Mouse (Mus musculus): ENCODE results near the gene Rdh19. TPM values are rescaled to one million over a fixed set of nuclear protein-coding genes. Genes with fewer than 3 reads are reported as not detected.
"Not testable (repeated sequence)": the region's sequence is repeated elsewhere in the genome, so short reads cannot be mapped to it uniquely, and the experiment has no call there.

The Rdh19 gene
- total RNA-seq (2021) = not detected

DNA sequence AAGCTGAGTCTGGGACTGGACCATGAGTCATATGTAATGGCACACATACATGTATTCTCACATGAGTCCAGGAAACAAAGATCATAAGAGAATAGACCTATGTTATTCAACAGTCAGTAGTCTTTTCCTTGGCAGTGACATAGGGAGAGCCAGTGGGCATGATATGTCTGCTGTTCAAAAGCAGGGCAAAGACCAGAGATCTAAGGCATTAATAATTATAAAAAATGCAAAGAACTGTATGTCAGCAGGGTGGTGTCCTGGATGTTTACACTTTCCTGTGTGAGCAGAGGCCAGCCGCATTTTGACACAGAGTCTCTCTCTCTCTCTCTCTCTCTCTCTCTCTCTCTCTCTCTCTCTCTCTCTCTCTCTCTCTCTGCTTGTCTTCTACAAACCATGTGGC, at the start of gene Rdh19:
Gene Rdh19, plus strand, starts transcription at position 301 of the 400 bp plus-strand sequence.
- intact Hi-C loops (cut with DNase I) = no loop called here
- no peak for DNase-seq

DNA sequence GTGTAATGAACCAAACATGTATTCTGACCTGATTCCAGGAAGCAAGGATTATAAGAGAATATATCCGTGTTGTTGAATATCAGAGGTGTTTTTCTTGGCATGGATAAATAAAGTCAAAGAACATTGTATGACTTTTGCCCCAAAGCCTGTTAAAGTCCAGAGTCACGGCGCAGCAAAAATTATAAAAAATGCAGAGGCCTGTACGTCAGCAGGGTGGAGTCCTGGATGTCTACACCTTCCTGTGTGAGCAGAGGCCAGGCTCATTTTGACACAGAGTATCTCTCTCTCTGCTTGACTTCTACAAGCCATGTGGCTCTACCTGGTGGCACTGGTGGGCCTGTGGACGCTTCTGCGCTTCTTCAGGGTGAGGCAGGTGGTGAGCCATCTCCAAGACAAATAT, 48.8 kb upstream of the Rdh19 start, which contains the start of gene Rdh16:
Gene Rdh16, plus strand, starts transcription at position 262 of the 400 bp plus-strand sequence.
- intact Hi-C loops (cut with DNase I) = no loop called here
- no peak for DNase-seq

GRCm38 (mm10) chr10:127801612-127802011, 48.1 kb upstream of the Rdh19 start:
- intact Hi-C loops (cut with DNase I) = no loop called here

DNA sequence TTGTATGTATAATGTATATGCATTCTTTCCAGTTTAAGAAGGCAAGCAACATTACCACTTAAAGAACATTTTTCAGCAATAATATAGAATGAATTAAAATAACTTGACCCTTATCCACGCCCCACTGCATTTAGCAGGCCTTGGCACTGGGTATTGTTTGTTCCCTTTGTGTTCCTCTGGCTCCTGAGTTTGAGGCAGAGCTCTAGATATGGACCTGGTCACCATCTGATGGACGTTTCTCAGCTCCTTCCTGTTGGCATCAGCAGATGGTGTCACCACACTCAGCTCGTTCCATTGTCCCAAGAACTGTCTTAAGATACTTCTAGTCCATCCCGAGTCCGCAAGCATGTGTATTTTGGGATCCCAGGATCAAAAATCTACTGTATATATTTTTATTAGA, 47.5 kb upstream of the Rdh19 start:
- intact Hi-C loops (cut with DNase I) = no loop called here

More at GRCm38 (mm10) chr10:127801612-127802011, 48.1 kb upstream of the Rdh19 start:
- no peak for DNase-seq

GRCm38 (mm10) chr10:127804416-127804815, 45.3 kb upstream of the Rdh19 start:
- DNase-seq = no peak
- intact Hi-C loops (cut with DNase I) = no loop called here

More for the DNA sequence above, 47.5 kb upstream of the Rdh19 start:
- no peak for DNase-seq

DNA sequence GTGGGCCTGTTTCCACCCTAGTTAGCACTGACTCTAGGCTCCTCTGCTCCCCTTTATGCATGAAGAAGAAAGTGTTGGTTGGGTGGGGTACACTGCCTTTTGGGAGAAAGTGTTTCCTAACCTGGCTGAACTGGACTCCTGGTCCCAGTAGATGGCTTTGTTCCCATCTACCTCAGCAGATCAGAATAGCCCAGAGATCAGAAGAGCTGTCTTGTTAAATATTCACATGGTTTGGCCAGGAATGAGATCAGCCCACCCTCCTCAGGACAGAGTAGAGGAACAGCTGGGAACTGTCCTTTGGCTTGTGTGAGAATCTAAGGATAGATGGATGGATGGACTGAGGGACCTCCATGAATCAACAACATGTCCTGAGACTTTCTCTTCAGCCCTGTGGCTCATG, 33.8 kb upstream of the Rdh19 start:
- DNase-seq = no peak
- intact Hi-C loops (cut with DNase I) = no loop called here

GRCm38 (mm10) chr10:127817268-127817910, 32.3 kb upstream of the Rdh19 start:
- DNase-seq; intact Hi-C loops (cut with DNase I): not testable (repeated sequence)

DNA sequence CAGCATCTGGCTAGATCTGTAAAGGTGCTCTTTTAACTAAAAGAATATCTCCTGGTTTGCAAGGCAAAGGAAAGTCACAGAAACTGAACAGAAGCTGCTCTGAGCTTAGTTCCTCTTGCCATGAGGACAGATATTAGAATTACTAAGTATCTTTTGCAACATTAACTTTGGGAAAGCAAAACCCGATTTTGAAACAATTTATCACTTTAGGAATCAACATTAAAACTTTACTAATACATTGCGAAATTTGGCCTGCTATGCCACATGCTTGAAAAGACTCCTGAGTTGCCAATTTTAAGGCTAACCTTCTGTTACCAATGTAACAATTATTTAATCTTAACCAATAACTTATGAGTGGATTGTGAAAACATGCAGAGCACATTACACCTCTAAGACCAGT, 27.9 kb upstream of the Rdh19 start:
- intact Hi-C loops (cut with DNase I); DNase-seq: not testable (repeated sequence)

- peak in 1 of 2 experiments; percentile 4 for DNase-seq
- intact Hi-C loops (cut with DNase I) = no loop called here
Measured at GRCm38 (mm10) chr10:127825386-127825785, 24.3 kb upstream of the Rdh19 start.

DNA sequence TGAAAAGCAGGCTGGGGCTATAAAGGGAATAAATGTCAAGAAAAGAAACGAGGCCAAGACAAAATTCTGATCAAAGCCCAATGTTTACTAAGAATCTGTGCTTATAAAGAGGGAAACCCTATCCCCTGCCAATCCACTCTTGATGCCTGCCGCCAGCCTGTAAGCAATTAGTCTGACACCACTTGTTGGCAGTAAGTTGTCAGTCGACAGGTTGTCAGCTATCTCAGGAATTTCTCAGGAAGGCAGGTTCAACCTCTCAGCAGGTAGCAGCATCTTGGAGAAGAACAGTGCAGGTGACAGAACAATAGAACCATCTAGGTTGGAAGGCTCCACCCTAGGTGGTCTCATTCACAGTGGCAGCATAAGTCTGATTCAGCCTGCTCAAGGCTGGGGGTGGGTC, 20.6 kb upstream of the Rdh19 start:
- intact Hi-C loops (cut with DNase I) = no loop called here
- no peak for DNase-seq

DNA sequence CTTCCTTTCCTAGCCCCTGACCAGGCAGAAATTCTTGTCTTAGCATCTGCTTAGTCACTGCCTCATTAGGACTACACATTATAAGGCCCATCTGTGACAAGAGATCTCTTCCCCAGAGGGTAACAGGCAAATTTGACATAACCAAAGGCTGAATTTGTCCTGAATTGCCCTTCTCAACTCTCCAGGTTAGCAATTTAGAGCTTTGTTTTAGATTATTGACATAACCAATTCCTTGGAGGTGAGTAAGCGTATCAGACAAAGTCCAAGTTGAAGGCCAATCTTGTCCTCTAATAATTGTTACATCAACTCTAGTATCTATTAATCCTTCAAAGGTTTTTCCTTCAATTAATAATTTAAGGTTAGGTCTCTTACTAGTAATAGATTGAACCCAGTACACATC, 15.5 kb upstream of the Rdh19 start:
- intact Hi-C loops (cut with DNase I) = not testable (repeated sequence)

GRCm38 (mm10) chr10:127835292-127835691, 14.4 kb upstream of the Rdh19 start:
- DNase-seq = no peak
- intact Hi-C loops (cut with DNase I) = no loop called here

More for the DNA sequence above, 15.5 kb upstream of the Rdh19 start:
- not testable (repeated sequence) for DNase-seq

DNA sequence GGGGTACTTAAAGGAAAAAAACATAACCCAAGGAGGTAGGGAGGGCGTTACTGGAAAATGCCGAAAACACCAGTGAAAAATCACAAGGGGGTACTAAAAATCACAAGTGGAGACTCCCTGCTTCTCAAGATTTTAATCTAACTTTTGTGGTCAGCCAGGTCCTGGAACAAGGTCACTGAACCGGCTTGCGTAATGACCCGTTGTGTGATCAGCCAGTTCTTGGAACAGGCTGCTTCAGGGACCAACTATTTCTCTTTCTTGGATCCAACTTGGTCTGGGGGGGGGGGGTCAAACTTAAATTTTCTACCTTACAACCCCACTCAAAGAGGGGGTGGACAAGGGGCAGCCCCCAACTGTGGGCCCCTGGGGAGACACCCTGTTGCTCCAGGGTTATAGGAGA, 11.9 kb upstream of the Rdh19 start:
- intact Hi-C loops (cut with DNase I); DNase-seq: not testable (repeated sequence)

GRCm38 (mm10) chr10:127838539-127838938, 11.2 kb upstream of the Rdh19 start:
- DNase-seq = no peak
- intact Hi-C loops (cut with DNase I) = no loop called here

- intact Hi-C loops (cut with DNase I) = no loop called here
- DNase-seq = no peak
Measured at GRCm38 (mm10) chr10:127840776-127841175, 9.0 kb upstream of the Rdh19 start.

GRCm38 (mm10) chr10:127845945-127846344, 3.8 kb upstream of the Rdh19 start:
- DNase-seq; intact Hi-C loops (cut with DNase I): not testable (repeated sequence)

DNA sequence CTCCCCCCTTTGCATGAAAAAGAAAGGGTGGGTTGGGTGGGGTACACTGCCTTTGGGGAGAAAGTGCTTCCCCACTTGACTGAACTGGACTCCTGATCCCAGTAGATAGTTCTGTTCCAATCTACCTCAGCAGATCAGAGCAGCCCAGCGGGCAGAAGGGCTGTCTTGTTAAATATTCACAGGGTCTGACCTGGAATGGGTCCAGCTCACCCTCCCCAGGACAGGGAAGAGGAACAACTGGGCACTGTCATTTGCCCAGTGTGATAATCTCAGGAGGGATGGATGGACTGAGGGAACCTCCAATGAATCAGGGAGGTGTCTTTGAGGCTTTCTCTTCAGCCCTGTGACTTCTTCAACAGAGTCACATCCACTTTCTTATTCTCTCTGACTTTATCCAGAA, 1.6 kb upstream of the Rdh19 start:
- intact Hi-C loops (cut with DNase I) = no loop called here
- no peak for DNase-seq

GRCm38 (mm10) chr10:127856376-127856775, 6.6 kb downstream of the Rdh19 start:
- intact Hi-C loops (cut with DNase I) = no loop called here
- DNase-seq = no peak

DNA sequence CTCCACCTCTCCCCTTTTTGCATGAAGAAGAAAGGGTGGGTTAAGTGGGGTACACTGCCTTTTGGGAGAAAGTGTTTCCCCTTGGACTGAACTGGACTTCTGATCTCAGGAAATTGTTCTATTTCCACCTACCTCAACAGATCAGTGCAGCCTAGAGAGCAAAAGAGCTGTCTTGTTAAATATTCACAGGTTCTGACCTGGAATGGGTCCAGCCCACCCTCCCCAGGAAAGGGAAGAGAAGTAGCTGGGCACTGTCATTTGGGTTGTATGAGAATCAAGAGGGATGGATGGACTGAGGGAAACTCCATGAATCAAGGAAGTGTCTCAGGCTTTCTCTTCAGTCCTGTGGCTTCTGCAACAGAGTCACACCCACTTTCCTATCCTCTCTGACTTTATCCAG, 15.2 kb downstream of the Rdh19 start:
- DNase-seq = no peak
- intact Hi-C loops (cut with DNase I) = no loop called here

GRCm38 (mm10) chr10:127866232-127866631, 16.5 kb downstream of the Rdh19 start, which contains the start of gene Rdh16f2:
Gene Rdh16f2, plus strand, starts transcription at chr10:127866474.
- no peak for DNase-seq
- intact Hi-C loops (cut with DNase I) = no loop called here

DNA sequence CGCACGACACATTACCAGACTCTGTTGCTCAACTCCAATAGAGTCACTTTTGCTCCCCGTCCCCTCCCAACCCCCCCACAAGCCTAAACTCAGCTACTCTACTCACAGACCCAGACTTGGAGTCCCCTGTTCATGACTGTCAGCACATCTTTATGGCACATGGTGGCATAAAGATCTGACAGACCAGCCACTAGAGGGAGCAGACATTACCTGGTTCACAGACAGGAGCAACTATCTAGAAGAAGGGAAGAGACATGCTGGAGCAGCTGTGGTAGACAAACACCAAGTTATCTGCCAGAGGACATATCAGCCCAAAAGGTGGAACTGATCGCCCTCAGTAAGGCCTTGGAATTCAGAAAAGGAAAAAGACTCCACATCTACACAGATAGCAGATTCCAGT, 22.8 kb downstream of the Rdh19 start:
- no peak for DNase-seq
- intact Hi-C loops (cut with DNase I) = no loop called here

GRCm38 (mm10) chr10:127877681-127878080, 28.0 kb downstream of the Rdh19 start:
- intact Hi-C loops (cut with DNase I) = no loop called here
- no peak for DNase-seq
